Mouse (Mus musculus): ENCODE measurements around the gene Tollip. TPM values are rescaled to one million over a fixed set of nuclear protein-coding genes. Genes with fewer than 3 reads are reported as not detected.

Tollip gene
- polyA plus RNA-seq, 1 experiment, result 142 TPM

DNA sequence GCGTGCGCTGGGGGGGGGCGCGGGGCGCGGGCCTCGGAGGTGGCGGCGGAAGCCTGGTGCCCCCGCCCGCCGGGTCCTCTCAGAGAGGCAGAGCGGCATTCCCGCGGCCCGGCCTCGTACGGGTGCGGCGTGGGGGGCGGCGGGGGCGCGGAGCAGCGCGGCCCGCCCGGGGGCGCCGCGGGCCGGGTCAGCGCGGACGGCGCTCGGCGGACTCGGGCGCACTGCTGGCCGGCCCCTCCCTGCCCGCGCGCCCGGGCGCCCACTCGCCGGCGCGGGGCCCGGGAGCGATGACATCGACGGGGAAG is 31.4 kb upstream of the Tollip start:
- peaks cover 3% of the 10 kb centered on the region for H3K4me1 ChIP-seq (ENCODE audit: control insufficient read depth, insufficient read depth, insufficient read length, low read length)
- TF ChIP-seq POLR2A (IDR thresholded peaks at IDR 0.05; ENCODE audit: low read depth, low read length) (no peak), CTCF (IDR thresholded peaks at IDR 0.05; ENCODE audit: extremely low read depth, insufficient read length, insufficient replicate concordance, low read depth, low read length) (no peak)
- no peaks in the 10 kb centered on the region for H3K36me3 ChIP-seq (ENCODE audit: control insufficient read depth, insufficient read depth, low read length)
- 2% methylated on average over 54 of the region's 54 CpGs for WGBS
- H3K27ac ChIP-seq (ENCODE audit: insufficient read depth, low read depth, low read length), result no peak overlapping the region
- H3K4me3 ChIP-seq (ENCODE audit: low read depth, low read length), result peak overlapping the region; percentile 55
- H3K27me3 ChIP-seq (ENCODE audit: control insufficient read depth, insufficient read depth, low read length), result peaks cover 35% of the 10 kb centered on the region

DNA sequence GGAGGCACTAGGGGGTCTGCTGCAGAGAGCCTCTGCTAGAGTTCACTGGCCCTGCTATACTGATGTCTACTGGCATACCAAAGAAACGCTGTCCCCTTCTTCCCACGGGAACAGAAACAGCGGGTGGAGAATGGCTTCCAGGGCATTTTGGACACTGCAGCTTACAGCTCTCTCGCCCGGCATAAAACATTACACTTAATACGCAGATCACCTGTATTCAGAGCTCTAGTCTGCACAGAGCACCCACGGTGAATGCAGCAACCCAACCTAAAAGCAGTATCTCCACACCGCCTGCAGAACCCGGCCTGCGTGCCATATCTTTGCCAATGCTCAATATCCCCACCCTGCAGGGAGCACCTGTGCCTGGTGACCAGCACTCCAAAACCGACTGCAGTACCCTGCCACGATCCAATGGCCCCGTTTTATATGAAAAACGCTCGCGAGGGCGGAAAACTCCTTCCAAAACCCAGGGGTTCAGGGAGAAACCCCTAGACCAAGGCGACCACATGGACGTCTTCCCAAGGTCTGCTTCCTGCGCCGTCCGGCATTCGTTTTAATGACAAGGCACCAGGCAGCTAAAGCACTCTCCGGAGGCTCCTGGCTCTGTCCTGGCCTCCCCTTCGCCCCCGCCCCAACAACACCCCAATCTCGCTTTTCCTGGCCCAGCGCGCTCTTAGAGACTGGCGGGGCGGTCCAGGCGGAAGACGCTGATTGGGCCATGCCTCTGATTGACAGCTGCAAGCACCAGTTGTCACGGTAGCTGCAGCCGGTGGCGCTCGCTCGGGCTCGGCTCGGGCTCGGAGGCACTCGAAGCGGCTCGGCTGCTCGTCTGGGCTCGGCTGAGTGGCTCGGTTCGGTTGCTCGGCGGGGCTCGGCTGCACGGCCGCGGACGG is 30.8 kb upstream of the Tollip start, which contains the start of gene Brsk2:
Gene Brsk2 (plus strand): TSS at position 846 of the 893 bp plus-strand sequence.
- Histone ChIP-seq H3K27me3 (ENCODE audit: control insufficient read depth, insufficient read depth, low read length) (peaks cover 35% of the 10 kb centered on the region), H3K4me1 (ENCODE audit: control insufficient read depth, insufficient read depth, insufficient read length, low read length) (peaks cover 3% of the 10 kb centered on the region), H3K4me3 (ENCODE audit: low read depth, low read length) (peak within 1 kb of the TSS; percentile 55), H3K36me3 (ENCODE audit: control insufficient read depth, insufficient read depth, low read length) (no peaks in the 10 kb centered on the region), H3K27ac (ENCODE audit: insufficient read depth, low read depth, low read length) (no peak within 1 kb of the TSS)
- 3% methylated on average over 55 of the region's 55 CpGs for WGBS
- TF ChIP-seq CTCF (IDR thresholded peaks at IDR 0.05; ENCODE audit: extremely low read depth, insufficient read length, insufficient replicate concordance, low read depth, low read length) (no peak), POLR2A (IDR thresholded peaks at IDR 0.05; ENCODE audit: low read depth, low read length) (no peak)

DNA sequence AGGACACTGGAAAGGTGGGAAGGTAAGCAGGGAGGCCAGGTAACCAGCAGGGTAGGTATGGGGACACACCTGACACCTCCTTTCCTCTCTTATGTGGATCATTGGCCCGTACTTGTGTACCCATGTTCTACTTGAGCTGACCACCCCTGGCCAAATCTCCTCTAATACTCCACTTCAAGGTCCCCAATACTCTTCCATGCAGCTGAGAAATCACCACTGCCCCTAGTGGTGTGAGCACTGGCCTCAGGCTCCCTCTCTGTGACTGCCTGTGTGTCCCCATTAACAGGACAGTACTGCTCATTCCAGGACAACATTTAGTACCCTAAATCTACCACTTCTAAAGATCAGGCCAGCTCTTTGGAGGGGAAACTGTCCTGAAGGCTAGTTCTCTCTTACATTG is 29.7 kb upstream of the Tollip start:
- H3K4me3 ChIP-seq (ENCODE audit: low read depth, low read length), result no peak overlapping the region
- H3K4me1 ChIP-seq (ENCODE audit: control insufficient read depth, insufficient read depth, insufficient read length, low read length), result peaks cover 3% of the 10 kb centered on the region
- TF ChIP-seq CTCF (IDR thresholded peaks at IDR 0.05; ENCODE audit: extremely low read depth, insufficient read length, insufficient replicate concordance, low read depth, low read length), result no peak; the same call in 1 of the 2 replicates
- TF ChIP-seq POLR2A (IDR thresholded peaks at IDR 0.05; ENCODE audit: low read depth, low read length), result no peak
- H3K27ac ChIP-seq (ENCODE audit: insufficient read depth, low read depth, low read length), result no peak overlapping the region
- WGBS, result 54% methylated on average over 1 of the region's 1 CpGs
- H3K36me3 ChIP-seq (ENCODE audit: control insufficient read depth, insufficient read depth, low read length), result no peaks in the 10 kb centered on the region
- H3K27me3 ChIP-seq (ENCODE audit: control insufficient read depth, insufficient read depth, low read length), result peaks cover 35% of the 10 kb centered on the region

DNA sequence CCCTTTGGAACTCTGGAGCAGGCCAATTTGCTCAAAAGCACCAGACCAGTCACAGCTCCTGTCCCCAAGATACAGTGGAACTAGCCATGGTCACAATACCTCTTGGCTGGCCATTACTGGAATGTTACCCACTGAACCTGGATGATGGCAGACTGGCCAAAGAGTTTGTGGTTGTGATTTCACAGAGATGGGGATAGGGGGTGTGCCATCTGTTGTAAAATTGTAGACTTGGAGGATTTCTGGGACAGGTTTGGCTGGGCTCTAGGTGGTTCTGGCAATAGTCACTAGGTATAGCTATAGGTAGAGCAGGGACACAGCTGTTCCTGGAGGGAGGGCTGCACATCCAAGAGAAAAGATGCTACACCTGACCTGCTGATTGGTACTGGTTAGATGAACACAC is 29.2 kb upstream of the Tollip start:
- Histone ChIP-seq H3K27me3 (ENCODE audit: control insufficient read depth, insufficient read depth, low read length) (peaks cover 32% of the 10 kb centered on the region), H3K4me3 (ENCODE audit: low read depth, low read length) (no peak overlapping the region), H3K36me3 (ENCODE audit: control insufficient read depth, insufficient read depth, low read length) (no peaks in the 10 kb centered on the region), H3K4me1 (ENCODE audit: control insufficient read depth, insufficient read depth, insufficient read length, low read length) (peaks cover 3% of the 10 kb centered on the region), H3K27ac (ENCODE audit: insufficient read depth, low read depth, low read length) (no peak overlapping the region)
- TF ChIP-seq CTCF (IDR thresholded peaks at IDR 0.05; ENCODE audit: extremely low read depth, insufficient read length, insufficient replicate concordance, low read depth, low read length) (no peak), POLR2A (IDR thresholded peaks at IDR 0.05; ENCODE audit: low read depth, low read length) (no peak)

DNA sequence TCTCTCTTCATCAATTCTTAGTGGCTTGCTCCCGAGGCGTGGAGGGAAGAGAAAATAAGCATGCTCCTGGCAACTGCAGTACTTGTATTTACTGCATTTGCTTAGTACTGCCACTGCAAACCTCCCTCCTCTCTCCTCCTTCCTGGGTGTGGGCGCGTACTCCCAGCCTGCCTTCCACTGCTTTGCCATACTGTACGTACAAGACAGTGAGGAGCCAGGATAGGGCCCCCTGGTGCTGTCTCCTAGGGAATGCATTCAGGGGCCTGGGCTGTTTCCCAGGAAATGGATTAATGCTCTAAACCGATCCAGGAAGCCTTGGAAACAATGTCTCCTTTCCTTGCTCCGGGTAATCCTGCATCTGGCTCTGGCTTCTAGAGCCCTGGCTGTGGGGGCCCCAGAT is 27.6 kb upstream of the Tollip start:
- H3K36me3 ChIP-seq (ENCODE audit: control insufficient read depth, insufficient read depth, low read length), result no peaks in the 10 kb centered on the region
- 24% methylated on average over 7 of the region's 7 CpGs for WGBS
- H3K4me1 ChIP-seq (ENCODE audit: control insufficient read depth, insufficient read depth, insufficient read length, low read length), result peaks cover 3% of the 10 kb centered on the region
- H3K27ac ChIP-seq (ENCODE audit: insufficient read depth, low read depth, low read length), result no peak overlapping the region
- H3K27me3 ChIP-seq (ENCODE audit: control insufficient read depth, insufficient read depth, low read length), result peaks cover 26% of the 10 kb centered on the region
- no peak overlapping the region for H3K4me3 ChIP-seq (ENCODE audit: low read depth, low read length)
- no peak for TF ChIP-seq POLR2A (IDR thresholded peaks at IDR 0.05; ENCODE audit: low read depth, low read length)
- TF ChIP-seq CTCF (IDR thresholded peaks at IDR 0.05; ENCODE audit: extremely low read depth, insufficient read length, insufficient replicate concordance, low read depth, low read length), result no peak

DNA sequence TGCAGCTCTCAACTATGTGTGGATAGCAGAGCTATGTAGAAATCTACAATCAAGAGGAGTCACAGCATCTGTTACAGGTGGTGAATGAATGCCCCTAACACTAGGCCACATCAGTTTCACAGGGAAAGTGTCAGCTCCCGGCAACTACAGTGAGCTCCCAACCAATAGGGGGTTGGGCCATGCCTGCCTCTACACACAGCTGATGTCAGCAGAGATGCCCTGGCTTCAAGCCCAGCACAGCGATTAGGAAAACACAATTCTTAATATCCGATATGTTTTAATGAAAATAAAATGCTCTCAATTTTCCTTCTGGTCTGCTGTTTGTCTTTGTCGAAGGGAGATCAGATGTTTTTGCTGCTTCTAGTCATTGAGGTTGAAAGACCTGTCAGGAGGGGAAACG is 25.1 kb upstream of the Tollip start:
- 68% methylated on average over 5 of the region's 5 CpGs for WGBS
- H3K27ac ChIP-seq (ENCODE audit: insufficient read depth, low read depth, low read length), result no peak overlapping the region
- TF ChIP-seq POLR2A (IDR thresholded peaks at IDR 0.05; ENCODE audit: low read depth, low read length) (no peak), CTCF (IDR thresholded peaks at IDR 0.05; ENCODE audit: extremely low read depth, insufficient read length, insufficient replicate concordance, low read depth, low read length) (no peak)
- no peaks in the 10 kb centered on the region for H3K4me1 ChIP-seq (ENCODE audit: control insufficient read depth, insufficient read depth, insufficient read length, low read length)
- no peak overlapping the region for H3K4me3 ChIP-seq (ENCODE audit: low read depth, low read length)
- peaks cover 6% of the 10 kb centered on the region; the same call in 1 of the 2 replicates for H3K27me3 ChIP-seq (ENCODE audit: control insufficient read depth, insufficient read depth, low read length)
- no peaks in the 10 kb centered on the region for H3K36me3 ChIP-seq (ENCODE audit: control insufficient read depth, insufficient read depth, low read length)

DNA sequence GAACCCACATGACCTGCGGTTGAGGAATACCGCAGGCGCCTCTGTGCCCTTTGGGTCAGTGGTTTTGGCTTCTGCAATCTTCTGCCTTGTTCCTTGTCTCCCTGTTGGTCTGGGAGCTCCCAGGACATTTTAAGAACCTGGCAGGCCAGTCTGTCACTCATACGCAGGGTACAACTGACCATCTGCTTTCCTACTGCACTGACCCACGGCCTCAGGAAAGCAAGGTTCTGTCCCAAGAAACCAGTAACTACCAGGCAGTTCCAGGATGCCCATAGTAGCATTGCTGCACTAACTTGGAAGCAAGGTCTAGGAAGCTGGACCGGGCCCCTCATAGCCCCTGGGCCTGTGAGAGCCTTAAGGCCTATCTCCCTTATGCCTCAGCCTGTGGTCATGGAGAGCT is 16.6 kb upstream of the Tollip start:
- H3K4me3 ChIP-seq (ENCODE audit: low read depth, low read length), result no peak overlapping the region
- no peak for TF ChIP-seq CTCF (IDR thresholded peaks at IDR 0.05; ENCODE audit: extremely low read depth, insufficient read length, insufficient replicate concordance, low read depth, low read length)
- no peak for TF ChIP-seq POLR2A (IDR thresholded peaks at IDR 0.05; ENCODE audit: low read depth, low read length)
- WGBS, result 91% methylated on average over 6 of the region's 6 CpGs
- H3K27me3 ChIP-seq (ENCODE audit: control insufficient read depth, insufficient read depth, low read length), result no peaks in the 10 kb centered on the region
- no peaks in the 10 kb centered on the region for H3K36me3 ChIP-seq (ENCODE audit: control insufficient read depth, insufficient read depth, low read length)
- H3K4me1 ChIP-seq (ENCODE audit: control insufficient read depth, insufficient read depth, insufficient read length, low read length), result no peaks in the 10 kb centered on the region
- H3K27ac ChIP-seq (ENCODE audit: insufficient read depth, low read depth, low read length), result no peak overlapping the region

All from small intestine, adult 2 months (tissue).